Mouse (Mus musculus): ENCODE data around the gene Cfap221. TPM values are rescaled to one million over a fixed set of nuclear protein-coding genes. Genes with fewer than 3 reads are reported as not detected.

The Cfap221 gene
- polyA plus RNA-seq, 1 experiment from 2014 or later: 0.37 TPM

DNA sequence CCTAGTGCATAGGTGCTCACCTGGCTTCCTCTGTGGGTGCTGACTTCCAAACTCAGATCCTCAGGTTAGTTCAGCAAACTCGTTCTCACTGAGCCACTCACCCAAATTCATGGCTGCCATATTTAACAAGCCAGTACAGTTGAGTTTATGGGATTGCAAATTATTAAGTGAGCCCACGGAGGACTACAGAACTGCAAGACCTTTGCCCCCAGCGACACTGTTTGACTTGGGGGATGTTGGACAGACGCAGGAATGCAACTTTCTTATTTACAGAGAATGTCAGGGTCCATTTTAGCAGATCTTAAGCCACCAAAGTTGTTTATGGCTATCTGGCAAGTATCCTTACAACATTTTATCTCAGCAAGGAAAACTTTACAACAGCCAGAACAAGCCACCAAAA lies 21.9 kb downstream of the Cfap221 start:
- Histone ChIP-seq H3K4me1 (ENCODE audit: control insufficient read depth, insufficient read depth, low read length) (no peaks in the 10 kb centered on the region), H3K36me3 (ENCODE audit: control insufficient read depth, insufficient read depth, low read length) (no peaks in the 10 kb centered on the region), H3K4me3 (replicated peaks; ENCODE audit: low read depth, low read length) (no peak overlapping the region), H3K9me3 (ENCODE audit: control insufficient read depth, low read length) (no peaks in the 10 kb centered on the region), H3K9ac (replicated peaks; ENCODE audit: low read length) (no peak overlapping the region), H3K27me3 (ENCODE audit: control insufficient read depth, insufficient read depth, low read length) (no peaks in the 10 kb centered on the region), H3K27ac (replicated peaks; ENCODE audit: low read depth, low read length) (no peak overlapping the region), H3K4me2 (ENCODE audit: low read length) (no peak overlapping the region)
- DNase-seq: no peak
- ATAC-seq (ENCODE audit: low FRiP score, low TSS enrichment): no peak
- 87% methylated on average over 4 of the region's 4 CpGs for WGBS

DNA sequence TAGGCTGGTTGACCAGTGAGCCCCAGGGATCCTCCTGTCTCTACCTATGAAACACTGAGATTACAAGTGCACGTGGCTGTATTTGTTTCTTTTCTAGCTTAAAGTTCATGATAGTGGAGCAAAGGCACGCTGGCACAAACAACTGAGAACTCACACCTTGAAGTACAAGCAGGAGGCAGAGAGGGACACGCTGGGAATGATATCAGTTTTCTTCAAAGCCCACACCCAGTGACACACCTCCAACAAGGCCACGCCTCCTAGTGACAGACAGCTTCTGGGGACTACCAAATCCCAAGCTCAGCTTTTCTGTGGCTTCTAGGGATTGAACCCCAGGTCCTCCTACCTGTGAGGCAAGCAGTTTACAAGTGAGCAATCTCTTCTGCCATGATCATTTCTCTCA lies 23.9 kb downstream of the Cfap221 start:
- Histone ChIP-seq H3K4me3 (replicated peaks; ENCODE audit: low read depth, low read length) (no peak overlapping the region), H3K9me3 (ENCODE audit: control insufficient read depth, low read length) (no peaks in the 10 kb centered on the region), H3K27me3 (ENCODE audit: control insufficient read depth, insufficient read depth, low read length) (no peaks in the 10 kb centered on the region), H3K9ac (replicated peaks; ENCODE audit: low read length) (no peak overlapping the region), H3K4me2 (ENCODE audit: low read length) (no peak overlapping the region), H3K4me1 (ENCODE audit: control insufficient read depth, insufficient read depth, low read length) (no peaks in the 10 kb centered on the region), H3K36me3 (ENCODE audit: control insufficient read depth, insufficient read depth, low read length) (no peaks in the 10 kb centered on the region), H3K27ac (replicated peaks; ENCODE audit: low read depth, low read length) (no peak overlapping the region)
- DNase-seq: no peak
- WGBS: 44% methylated on average over 4 of the region's 4 CpGs
- no peak for ATAC-seq (ENCODE audit: low FRiP score, low TSS enrichment)

GRCm38 (mm10) chr1:119965804-119966514 lies 31.1 kb downstream of the Cfap221 start:
- Histone ChIP-seq H3K9me3 (ENCODE audit: control insufficient read depth, low read length) (no peaks in the 10 kb centered on the region), H3K4me1 (ENCODE audit: control insufficient read depth, insufficient read depth, low read length) (no peaks in the 10 kb centered on the region), H3K9ac (replicated peaks; ENCODE audit: low read length) (no peak overlapping the region), H3K36me3 (ENCODE audit: control insufficient read depth, insufficient read depth, low read length) (no peaks in the 10 kb centered on the region), H3K4me2 (ENCODE audit: low read length) (no peak overlapping the region), H3K27me3 (ENCODE audit: control insufficient read depth, insufficient read depth, low read length) (no peaks in the 10 kb centered on the region), H3K4me3 (replicated peaks; ENCODE audit: low read depth, low read length) (no peak overlapping the region), H3K27ac (replicated peaks; ENCODE audit: low read depth, low read length) (no peak overlapping the region)
- no peak for ATAC-seq (ENCODE audit: low FRiP score, low TSS enrichment)
- 66% methylated on average over 12 of the region's 12 CpGs for WGBS
- DNase-seq: no peak

- Histone ChIP-seq H3K27ac (replicated peaks; ENCODE audit: low read depth, low read length) (no peak overlapping the region), H3K9me3 (ENCODE audit: control insufficient read depth, low read length) (no peaks in the 10 kb centered on the region), H3K4me2 (ENCODE audit: low read length) (no peak overlapping the region), H3K4me1 (ENCODE audit: control insufficient read depth, insufficient read depth, low read length) (no peaks in the 10 kb centered on the region), H3K27me3 (ENCODE audit: control insufficient read depth, insufficient read depth, low read length) (no peaks in the 10 kb centered on the region), H3K36me3 (ENCODE audit: control insufficient read depth, insufficient read depth, low read length) (no peaks in the 10 kb centered on the region), H3K9ac (replicated peaks; ENCODE audit: low read length) (no peak overlapping the region), H3K4me3 (replicated peaks; ENCODE audit: low read depth, low read length) (no peak overlapping the region)
- no peak for DNase-seq
- ATAC-seq (ENCODE audit: low FRiP score, low TSS enrichment): no peak
- WGBS: 74% methylated on average over 7 of the region's 7 CpGs
Measured at GRCm38 (mm10) chr1:119959920-119960319, 37.1 kb downstream of the Cfap221 start.

DNA sequence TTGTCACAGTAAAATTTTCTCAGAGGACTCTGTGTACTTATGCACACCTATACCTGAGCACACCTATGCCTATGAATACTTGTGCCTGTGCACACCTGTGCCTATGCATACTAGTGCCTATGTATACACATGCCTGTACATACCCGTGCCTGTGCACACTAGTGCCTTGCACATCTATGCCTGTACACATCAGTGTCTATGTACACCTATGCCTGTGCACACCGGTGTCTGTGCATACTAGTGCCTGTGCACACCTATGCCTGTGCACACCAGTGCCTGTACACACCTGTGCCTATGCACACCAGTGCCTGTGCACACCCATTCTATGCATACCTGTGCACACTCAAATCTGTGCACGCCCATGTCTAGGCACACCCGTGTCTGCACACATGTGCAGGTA lies 37.6 kb downstream of the Cfap221 start:
- Histone ChIP-seq H3K9ac (replicated peaks; ENCODE audit: low read length) (no peak overlapping the region), H3K27ac (replicated peaks; ENCODE audit: low read depth, low read length) (no peak overlapping the region), H3K36me3 (ENCODE audit: control insufficient read depth, insufficient read depth, low read length) (no peaks in the 10 kb centered on the region), H3K4me3 (replicated peaks; ENCODE audit: low read depth, low read length) (no peak overlapping the region), H3K9me3 (ENCODE audit: control insufficient read depth, low read length) (no peaks in the 10 kb centered on the region), H3K4me1 (ENCODE audit: control insufficient read depth, insufficient read depth, low read length) (no peaks in the 10 kb centered on the region), H3K4me2 (ENCODE audit: low read length) (no peak overlapping the region), H3K27me3 (ENCODE audit: control insufficient read depth, insufficient read depth, low read length) (no peaks in the 10 kb centered on the region)
- DNase-seq (no peak), ATAC-seq (ENCODE audit: low FRiP score, low TSS enrichment) (0 out of 2 replicates have a peak, but pooled peaks have one; percentile 31)
- 95% methylated on average over 4 of the region's 4 CpGs for WGBS

- no peaks in the 10 kb centered on the region for H3K4me1 ChIP-seq (ENCODE audit: control insufficient read depth, insufficient read depth, low read length)
- 64% methylated on average over 9 of the region's 9 CpGs for WGBS
Measured at GRCm38 (mm10) chr1:119957716-119958222, 39.3 kb downstream of the Cfap221 start.

DNA sequence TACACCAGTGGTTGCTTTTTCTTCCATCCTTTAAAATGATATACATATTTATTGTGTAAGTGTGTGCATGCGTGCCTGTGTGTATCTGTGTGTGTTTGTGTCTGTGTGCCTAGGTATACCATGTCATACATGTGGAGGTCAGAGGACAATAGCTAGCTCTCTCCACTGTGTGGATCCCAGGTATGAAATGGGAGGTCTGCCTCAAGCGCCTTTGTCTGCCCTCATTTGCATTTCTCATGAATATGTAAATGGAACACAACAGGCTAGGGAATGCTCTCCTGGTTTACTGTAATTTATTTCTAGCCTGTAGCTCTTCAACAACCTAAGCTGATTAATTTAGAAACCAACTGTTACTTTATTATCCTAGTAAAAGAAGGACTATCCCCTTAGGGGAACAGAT lies 42.4 kb downstream of the Cfap221 start:
- Histone ChIP-seq H3K4me2 (ENCODE audit: low read length) (no peak overlapping the region), H3K4me3 (replicated peaks; ENCODE audit: low read depth, low read length) (no peak overlapping the region), H3K27ac (replicated peaks; ENCODE audit: low read depth, low read length) (0 out of 2 replicates have a peak overlapping the region, but pooled peaks have one; percentile 45), H3K9ac (replicated peaks; ENCODE audit: low read length) (no peak overlapping the region), H3K36me3 (ENCODE audit: control insufficient read depth, insufficient read depth, low read length) (no peaks in the 10 kb centered on the region), H3K27me3 (ENCODE audit: control insufficient read depth, insufficient read depth, low read length) (no peaks in the 10 kb centered on the region), H3K4me1 (ENCODE audit: control insufficient read depth, insufficient read depth, low read length) (no peaks in the 10 kb centered on the region), H3K9me3 (ENCODE audit: control insufficient read depth, low read length) (no peaks in the 10 kb centered on the region)
- DNase-seq (peak; percentile 65), ATAC-seq (ENCODE audit: low FRiP score, low TSS enrichment) (peak; percentile 67; the same call in 1 of the 2 replicates)
- WGBS: 57% methylated on average over 2 of the region's 2 CpGs

More at GRCm38 (mm10) chr1:119957716-119958222, 39.3 kb downstream of the Cfap221 start:
- H3K4me2 ChIP-seq (ENCODE audit: low read length): no peak overlapping the region
- H3K9ac ChIP-seq (replicated peaks; ENCODE audit: low read length): no peak overlapping the region
- H3K4me3 ChIP-seq (replicated peaks; ENCODE audit: low read depth, low read length): no peak overlapping the region
- ATAC-seq (ENCODE audit: low FRiP score, low TSS enrichment): no peak
- peak; percentile 20 for DNase-seq
- H3K36me3 ChIP-seq (ENCODE audit: control insufficient read depth, insufficient read depth, low read length): no peaks in the 10 kb centered on the region
- no peaks in the 10 kb centered on the region for H3K9me3 ChIP-seq (ENCODE audit: control insufficient read depth, low read length)
- no peaks in the 10 kb centered on the region for H3K27me3 ChIP-seq (ENCODE audit: control insufficient read depth, insufficient read depth, low read length)
- no peak overlapping the region for H3K27ac ChIP-seq (replicated peaks; ENCODE audit: low read depth, low read length)

DNA sequence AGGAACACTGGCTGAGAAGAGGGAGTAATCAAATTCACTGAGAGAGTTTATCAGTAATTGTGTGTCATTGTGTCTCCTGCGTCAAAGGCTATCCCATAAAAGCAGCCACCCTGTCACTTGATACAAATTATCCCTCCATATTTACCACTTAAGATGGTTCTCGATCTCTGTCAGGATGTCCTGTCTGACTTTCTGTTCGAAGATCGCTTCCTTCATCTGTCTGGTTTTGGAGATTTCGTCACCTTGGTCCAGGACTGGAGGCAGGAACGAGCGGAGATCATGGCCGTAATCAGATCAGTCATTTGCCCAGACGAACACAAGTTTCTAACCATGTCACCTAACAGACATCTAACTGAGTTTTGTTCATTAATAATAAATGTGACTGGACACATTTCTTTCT lies 43.6 kb downstream of the Cfap221 start:
- H3K27me3 ChIP-seq (ENCODE audit: control insufficient read depth, insufficient read depth, low read length): no peaks in the 10 kb centered on the region
- 82% methylated on average over 9 of the region's 9 CpGs for WGBS
- H3K9ac ChIP-seq (replicated peaks; ENCODE audit: low read length): no peak overlapping the region
- no peak overlapping the region for H3K4me2 ChIP-seq (ENCODE audit: low read length)
- H3K27ac ChIP-seq (replicated peaks; ENCODE audit: low read depth, low read length): no peak overlapping the region
- ATAC-seq (ENCODE audit: low FRiP score, low TSS enrichment) (no peak), DNase-seq (no peak)
- no peaks in the 10 kb centered on the region for H3K9me3 ChIP-seq (ENCODE audit: control insufficient read depth, low read length)
- no peak overlapping the region for H3K4me3 ChIP-seq (replicated peaks; ENCODE audit: low read depth, low read length)
- no peaks in the 10 kb centered on the region for H3K4me1 ChIP-seq (ENCODE audit: control insufficient read depth, insufficient read depth, low read length)
- no peaks in the 10 kb centered on the region for H3K36me3 ChIP-seq (ENCODE audit: control insufficient read depth, insufficient read depth, low read length)

DNA sequence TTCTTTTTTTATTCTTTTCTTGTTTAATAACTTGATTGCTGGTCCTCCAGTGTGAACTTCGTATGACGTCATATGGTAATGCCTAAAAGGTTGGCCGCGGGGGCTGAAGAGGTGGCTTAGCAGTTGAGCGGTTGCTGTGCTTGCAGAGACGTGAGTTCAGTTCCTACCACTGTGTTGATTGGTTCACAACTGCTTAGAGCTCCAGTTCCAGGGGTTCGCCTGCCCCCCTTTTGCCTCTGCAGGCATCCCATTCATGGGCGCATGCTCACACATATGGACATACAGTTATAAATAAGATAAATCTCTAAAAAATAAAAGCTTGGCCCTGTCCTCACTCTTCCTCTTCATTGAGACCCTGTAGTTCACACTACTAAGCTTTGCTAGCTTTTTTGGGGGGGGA lies 46.9 kb downstream of the Cfap221 start:
- H3K27me3 ChIP-seq (ENCODE audit: control insufficient read depth, insufficient read depth, low read length): no peaks in the 10 kb centered on the region
- no peak overlapping the region for H3K27ac ChIP-seq (replicated peaks; ENCODE audit: low read depth, low read length)
- no peak overlapping the region for H3K9ac ChIP-seq (replicated peaks; ENCODE audit: low read length)
- H3K9me3 ChIP-seq (ENCODE audit: control insufficient read depth, low read length): no peaks in the 10 kb centered on the region
- no peaks in the 10 kb centered on the region for H3K36me3 ChIP-seq (ENCODE audit: control insufficient read depth, insufficient read depth, low read length)
- DNase-seq (no peak), ATAC-seq (ENCODE audit: low FRiP score, low TSS enrichment) (no peak)
- WGBS: 94% methylated on average over 8 of the region's 8 CpGs
- no peaks in the 10 kb centered on the region for H3K4me1 ChIP-seq (ENCODE audit: control insufficient read depth, insufficient read depth, low read length)
- H3K4me2 ChIP-seq (ENCODE audit: low read length): no peak overlapping the region
- no peak overlapping the region for H3K4me3 ChIP-seq (replicated peaks; ENCODE audit: low read depth, low read length)
